Mouse (Mus musculus): ENCODE measurements at regions not wholly inside any gene's neighbourhood (a gene's known extent, or its start where the extent isn't known, plus 50 kb on each side); places are given as distances from the start of the nearest gene placed in this dataset.
A peak's percentile ranks its signal among the peaks of the same experiment; 100 is the strongest.

DNA sequence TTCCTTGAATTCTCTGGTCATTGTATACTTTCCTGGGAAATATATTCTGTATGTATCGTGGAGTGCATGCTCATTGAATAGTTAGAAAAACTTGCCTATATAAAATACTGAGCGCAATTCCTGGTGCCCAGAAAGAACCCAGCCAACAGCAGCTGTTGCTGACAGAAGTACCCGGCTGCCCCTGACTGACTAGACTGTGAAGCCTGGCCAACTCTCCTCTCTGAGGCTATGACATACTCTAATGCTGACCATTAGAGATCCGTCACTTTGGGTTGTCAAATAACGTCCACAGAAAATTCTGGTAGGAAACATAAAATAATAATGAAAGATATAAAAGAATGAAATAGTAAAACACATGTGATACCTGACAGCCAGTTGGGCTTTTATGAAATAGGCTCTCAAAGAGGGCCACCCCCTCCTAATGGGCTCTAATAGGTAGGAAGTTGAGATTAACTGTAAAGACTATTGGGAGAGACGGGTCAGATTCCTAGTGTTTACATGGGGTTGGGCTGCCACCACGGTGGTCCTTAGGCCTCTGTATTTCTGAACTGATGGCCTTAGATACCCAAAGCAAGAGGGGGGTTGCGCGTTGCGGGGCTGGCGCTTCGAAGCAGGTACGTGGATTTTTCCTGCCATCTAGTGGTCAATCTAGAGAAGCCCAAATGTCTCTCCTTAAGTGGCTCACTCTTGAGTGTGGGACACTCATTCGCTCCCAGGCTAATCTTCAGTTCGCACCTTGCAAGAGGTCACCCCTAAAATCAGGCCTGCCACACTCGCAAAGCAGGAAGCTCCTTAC lies 53.0 kb upstream of the Mon1b start:
- Histone ChIP-seq H3K79me2 (replicated peaks; ENCODE audit: control insufficient read depth, extremely low read depth, insufficient read depth, poor library complexity, severe bottlenecking) (no peaks in the 10 kb centered on the region), H3K36me3 (replicated peaks in 1 of 2; ENCODE audit: control insufficient read depth in 1 of 2, insufficient read depth in 1 of 2, low read length in 1 of 2) (no peaks in the 10 kb centered on the region), H3K27me3 (replicated peaks) (no peaks in the 10 kb centered on the region), H3K4me2 (ENCODE audit: insufficient read depth, low read depth, poor library complexity, severe bottlenecking) (no peak overlapping the region), H3K27ac (ENCODE audit: insufficient read depth, low read depth) (no peak overlapping the region), H3K4me3 (replicated peaks in 1 of 3; ENCODE audit: low read depth in 2 of 3, low read length in 2 of 3, poor library complexity in 1 of 3) (no peak overlapping the region), H3K9ac (ENCODE audit: insufficient read depth, low read depth) (no peak overlapping the region), H3K9me3 (replicated peaks; ENCODE audit: low read length) (peaks cover 27% of the 10 kb centered on the region), H3K4me1 (ENCODE audit: control insufficient read depth in 1 of 2, insufficient read depth in 2 of 2) (no peaks in the 10 kb centered on the region)
- in situ Hi-C loops (cut with MboI; ENCODE audit: low pct_ligation_motif_present, low pct_unique_long_range_greater_than_20kb, low sequenced_read_pairs) = no loop called here
- no peak for DNase-seq (ENCODE audit: extremely low read depth)
- dilution Hi-C loops (cut with MboI; ENCODE audit: extremely low pct_ligation_motif_present, extremely low pct_unique_long_range_greater_than_20kb, low sequenced_read_pairs) = no loop called here
- TF ChIP-seq RAD21 (IDR thresholded peaks at IDR 0.05; ENCODE audit: low read depth, low read length) (peak; percentile 44), CHD1 (IDR thresholded peaks at IDR 0.05; ENCODE audit: low read depth, low read length) (no peak), CTCF (conservative IDR thresholded peaks at IDR 0.05 in 1 of 2, IDR thresholded peaks at IDR 0.05 in 1 of 2; ENCODE audit: low read depth in 2 of 2, low read length in 2 of 2) (peak in 1 of 2 experiments; percentile 45; a peak in 2 of 4 replicates), SMC3 (IDR thresholded peaks at IDR 0.05; ENCODE audit: low read depth, low read length) (peak; percentile 31), ZKSCAN1 (IDR thresholded peaks at IDR 0.05; ENCODE audit: borderline replicate concordance, low read depth, low read length) (no peak)

DNA sequence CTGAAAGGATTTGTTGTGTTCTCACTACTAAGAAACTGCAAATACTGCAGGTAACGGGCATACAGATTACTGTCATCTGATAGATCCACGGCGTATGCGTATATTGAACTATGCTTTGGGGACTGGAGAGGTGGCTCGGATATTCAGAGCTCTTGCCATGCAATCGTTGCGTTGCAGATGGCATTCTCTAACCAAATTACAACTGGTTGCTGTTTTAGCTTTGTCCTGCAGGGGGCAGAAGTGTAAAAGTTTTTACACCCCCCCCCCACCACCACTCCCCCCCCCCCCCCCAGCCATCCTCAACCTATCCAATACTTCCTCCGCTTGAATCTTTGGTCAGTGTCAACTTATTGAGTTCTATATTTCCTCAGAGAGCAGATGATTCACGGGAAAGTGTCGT lies 51.6 kb upstream of the Mon1b start:
- no peaks in the 10 kb centered on the region for H3K36me3 ChIP-seq (replicated peaks in 1 of 2; ENCODE audit: control insufficient read depth in 1 of 2, insufficient read depth in 1 of 2, low read length in 1 of 2)
- H3K9me3 ChIP-seq (replicated peaks; ENCODE audit: low read length) = peaks cover 22% of the 10 kb centered on the region
- TF ChIP-seq SMC3 (IDR thresholded peaks at IDR 0.05; ENCODE audit: low read depth, low read length) = peak; percentile 14; the same call in 1 of the 2 replicates
- no peak for TF ChIP-seq TCF12 (IDR thresholded peaks at IDR 0.05; ENCODE audit: low read depth, low read length)
- no peak overlapping the region for H3K9ac ChIP-seq (ENCODE audit: insufficient read depth, low read depth)
- no peaks in the 10 kb centered on the region for H3K79me2 ChIP-seq (replicated peaks; ENCODE audit: control insufficient read depth, extremely low read depth, insufficient read depth, poor library complexity, severe bottlenecking)
- H3K4me3 ChIP-seq (replicated peaks in 1 of 3; ENCODE audit: low read depth in 2 of 3, low read length in 2 of 3, poor library complexity in 1 of 3) = no peak overlapping the region
- dilution Hi-C loops (cut with MboI; ENCODE audit: extremely low pct_ligation_motif_present, extremely low pct_unique_long_range_greater_than_20kb, low sequenced_read_pairs) (no loop called here), in situ Hi-C loops (cut with MboI; ENCODE audit: low pct_ligation_motif_present, low pct_unique_long_range_greater_than_20kb, low sequenced_read_pairs) (no loop called here)
- H3K27me3 ChIP-seq (replicated peaks) = no peaks in the 10 kb centered on the region
- H3K4me2 ChIP-seq (ENCODE audit: insufficient read depth, low read depth, poor library complexity, severe bottlenecking) = no peak overlapping the region
- no peak overlapping the region for H3K27ac ChIP-seq (ENCODE audit: insufficient read depth, low read depth)
- H3K4me1 ChIP-seq (ENCODE audit: control insufficient read depth in 1 of 2, insufficient read depth in 2 of 2) = no peaks in the 10 kb centered on the region
- DNase-seq (ENCODE audit: extremely low read depth) = no peak

Data from CH12.LX (cell line).